Mouse (Mus musculus): ENCODE measurements around the gene Gm10974. TPM values are rescaled to one million over a fixed set of nuclear protein-coding genes. Genes with fewer than 3 reads are reported as not detected.

Gene Gm10974
- polyA plus RNA-seq, 1 experiment from 2014 or later, result not detected

DNA sequence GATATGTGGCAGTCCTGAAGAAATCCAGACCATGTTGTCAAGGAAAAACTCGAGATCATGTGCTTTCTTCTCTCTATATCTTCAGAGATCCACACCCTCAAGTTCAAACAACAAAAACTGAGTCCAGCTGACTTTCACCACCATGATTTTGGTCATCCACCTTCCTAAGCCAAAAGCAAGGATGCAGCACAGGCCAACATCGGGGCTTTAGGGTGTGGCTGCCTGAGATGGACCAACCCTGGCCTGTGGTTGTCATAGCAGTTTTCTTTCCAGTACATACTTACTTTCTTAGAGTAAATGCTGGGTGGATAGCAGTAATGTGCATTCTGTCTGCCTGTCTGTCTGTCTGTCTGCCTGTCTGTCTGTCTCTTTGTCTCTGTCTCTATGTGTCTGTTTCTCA is 294 bp upstream of the Gm10974 start:
- Histone ChIP-seq H3K36me3 (peaks cover 5% of the 10 kb centered on the region; the same call in 1 of the 2 replicates), H3K27me3 (replicated peaks) (no peaks in the 10 kb centered on the region), H3K4me1 (replicated peaks) (peaks cover 12% of the 10 kb centered on the region; the same call in 1 of the 2 replicates), H3K27ac (0 out of 2 replicates have a peak overlapping the region, but pooled peaks have one; percentile 36), H3K4me2 (replicated peaks) (no peak overlapping the region), H3K9ac (no peak overlapping the region), H3K9me3 (peaks cover 7% of the 10 kb centered on the region; the same call in 1 of the 2 replicates), H3K4me3 (replicated peaks) (no peak overlapping the region)
- WGBS, result 63% methylated on average over 2 of the region's 2 CpGs
- ATAC-seq, result no peak

DNA sequence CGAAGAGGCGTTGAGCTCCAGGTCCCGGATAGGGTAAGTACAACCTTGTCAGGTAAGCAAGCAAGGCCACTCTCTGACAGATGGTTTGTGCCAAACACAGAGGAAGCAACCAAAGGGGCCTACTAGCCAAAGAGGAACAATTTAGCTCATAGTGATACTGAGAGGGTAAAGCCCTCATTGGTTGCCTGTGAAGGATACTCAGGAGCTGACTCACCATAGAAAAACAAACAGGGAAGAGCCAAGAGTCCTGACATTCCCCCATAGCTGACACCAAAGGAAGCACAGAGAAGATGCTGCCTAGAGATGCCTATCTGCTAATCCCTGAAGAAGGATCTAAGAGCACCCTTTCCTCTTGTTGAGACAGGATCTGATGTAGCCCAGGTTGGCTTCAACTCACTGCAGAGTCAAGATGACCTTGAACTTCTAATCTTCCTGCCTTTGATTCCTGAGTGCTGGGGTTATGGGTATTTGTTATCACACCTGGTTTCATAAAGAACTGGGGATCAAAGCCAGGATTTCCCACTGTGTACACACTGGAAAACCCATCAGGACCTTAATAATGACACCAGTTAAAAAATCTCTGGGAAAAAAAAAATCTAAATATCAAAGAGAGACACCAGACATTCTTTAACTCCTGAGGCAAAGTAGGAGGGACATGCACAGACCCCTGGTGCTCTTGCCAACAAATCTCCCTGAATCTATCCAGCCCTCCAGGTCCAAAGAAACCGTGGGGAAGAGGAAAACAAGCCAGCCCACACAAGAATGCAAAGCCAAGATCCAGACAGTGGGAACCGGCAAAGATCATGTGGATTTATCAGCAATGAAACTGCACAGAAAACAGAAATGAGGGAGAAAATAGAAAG is 3.6 kb downstream of the Gm10974 start:
- Histone ChIP-seq H3K4me2 (replicated peaks) (no peak overlapping the region), H3K9me3 (no peaks in the 10 kb centered on the region), H3K27ac (no peak overlapping the region), H3K27me3 (replicated peaks) (no peaks in the 10 kb centered on the region), H3K36me3 (no peaks in the 10 kb centered on the region), H3K4me3 (replicated peaks) (no peak overlapping the region), H3K4me1 (replicated peaks) (peaks cover 12% of the 10 kb centered on the region; the same call in 1 of the 2 replicates), H3K9ac (no peak overlapping the region)
- WGBS, result 68% methylated on average over 5 of the region's 5 CpGs
- ATAC-seq, result no peak

DNA sequence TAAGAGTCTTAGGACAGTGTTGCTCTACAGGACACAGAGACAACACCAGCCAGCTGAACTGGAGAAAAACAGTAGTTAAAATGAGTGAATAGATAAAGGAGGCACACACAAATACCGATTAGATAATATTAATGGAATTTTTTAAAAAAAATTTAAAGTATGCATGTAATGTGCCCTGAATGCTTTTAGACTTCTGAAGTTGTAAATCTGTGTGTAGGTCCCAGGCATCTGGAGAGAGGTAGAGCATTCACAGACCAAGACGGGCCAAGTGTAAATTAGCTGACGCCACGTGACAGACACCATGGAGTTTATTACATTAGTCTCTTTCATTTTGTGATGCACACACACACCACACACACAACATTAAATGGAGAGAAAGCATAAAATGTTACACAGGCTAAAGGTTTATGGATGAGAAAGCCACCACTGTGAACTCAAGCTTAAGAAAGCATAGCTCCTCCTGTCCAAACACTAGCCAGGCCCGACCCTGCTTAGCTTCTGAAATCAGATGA is 4.3 kb downstream of the Gm10974 start:
- Histone ChIP-seq H3K9ac (no peak overlapping the region), H3K27me3 (replicated peaks) (no peaks in the 10 kb centered on the region), H3K36me3 (no peaks in the 10 kb centered on the region), H3K4me2 (replicated peaks) (no peak overlapping the region), H3K27ac (peak overlapping the region; percentile 48; the same call in 1 of the 2 replicates), H3K4me3 (replicated peaks) (no peak overlapping the region), H3K4me1 (replicated peaks) (peaks cover 12% of the 10 kb centered on the region; the same call in 1 of the 2 replicates), H3K9me3 (no peaks in the 10 kb centered on the region)
- 55% methylated on average over 5 of the region's 5 CpGs for WGBS
- no peak for ATAC-seq

DNA sequence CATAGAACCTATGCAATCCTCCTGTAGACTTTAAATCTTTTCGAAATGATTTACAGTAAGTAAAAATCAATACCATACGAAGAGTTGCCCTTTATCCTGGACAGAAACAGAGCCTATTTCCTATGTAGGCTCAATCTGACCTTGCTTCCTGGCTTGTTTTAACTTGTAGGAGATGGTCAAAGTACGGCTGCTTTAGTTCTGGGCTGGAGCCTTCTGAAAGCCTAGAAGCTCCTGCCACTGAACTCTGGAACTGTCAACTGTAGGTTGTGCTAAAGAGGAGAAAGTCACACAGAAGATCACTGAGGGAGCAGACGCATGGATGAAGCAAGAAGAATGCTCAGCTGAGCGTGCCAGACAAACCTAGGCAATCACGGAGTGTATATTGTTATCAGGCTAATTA is 5.3 kb downstream of the Gm10974 start:
- H3K4me3 ChIP-seq (replicated peaks), result no peak overlapping the region
- H3K9ac ChIP-seq, result no peak overlapping the region
- H3K36me3 ChIP-seq, result no peaks in the 10 kb centered on the region
- no peaks in the 10 kb centered on the region for H3K27me3 ChIP-seq (replicated peaks)
- peaks cover 12% of the 10 kb centered on the region; the same call in 1 of the 2 replicates for H3K4me1 ChIP-seq (replicated peaks)
- H3K4me2 ChIP-seq (replicated peaks), result no peak overlapping the region
- peak; percentile 77 for ATAC-seq
- 70% methylated on average over 6 of the region's 6 CpGs for WGBS
- H3K27ac ChIP-seq, result 0 out of 2 replicates have a peak overlapping the region, but pooled peaks have one; percentile 40
- H3K9me3 ChIP-seq, result no peaks in the 10 kb centered on the region

DNA sequence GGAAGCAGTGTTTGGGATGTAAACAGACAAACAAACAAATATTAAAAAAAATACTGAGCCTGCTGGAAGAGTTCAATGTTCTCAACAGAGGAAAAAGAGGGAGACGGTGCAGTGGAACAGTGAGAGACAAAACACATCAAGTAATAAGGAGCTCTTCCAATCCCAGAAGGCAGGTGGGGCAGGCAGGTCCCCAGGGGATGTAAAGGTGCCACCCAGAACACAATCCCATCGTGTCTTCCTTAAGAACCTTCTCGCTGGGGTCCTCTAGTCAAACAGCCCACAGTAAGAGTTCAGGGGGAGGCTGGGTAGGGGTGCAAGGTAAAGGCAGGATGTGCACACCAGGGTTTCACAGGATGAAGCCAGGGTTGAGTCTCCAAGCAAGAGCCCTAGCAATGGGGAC is 7.7 kb downstream of the Gm10974 start:
- H3K4me1 ChIP-seq (replicated peaks), result peaks cover 19% of the 10 kb centered on the region; the same call in 1 of the 2 replicates
- ATAC-seq, result no peak
- H3K4me3 ChIP-seq (replicated peaks), result no peak overlapping the region
- no peaks in the 10 kb centered on the region for H3K9me3 ChIP-seq
- H3K27ac ChIP-seq, result no peak overlapping the region
- 89% methylated on average over 3 of the region's 3 CpGs for WGBS
- H3K4me2 ChIP-seq (replicated peaks), result no peak overlapping the region
- no peaks in the 10 kb centered on the region for H3K36me3 ChIP-seq
- no peaks in the 10 kb centered on the region for H3K27me3 ChIP-seq (replicated peaks)
- H3K9ac ChIP-seq, result no peak overlapping the region

DNA sequence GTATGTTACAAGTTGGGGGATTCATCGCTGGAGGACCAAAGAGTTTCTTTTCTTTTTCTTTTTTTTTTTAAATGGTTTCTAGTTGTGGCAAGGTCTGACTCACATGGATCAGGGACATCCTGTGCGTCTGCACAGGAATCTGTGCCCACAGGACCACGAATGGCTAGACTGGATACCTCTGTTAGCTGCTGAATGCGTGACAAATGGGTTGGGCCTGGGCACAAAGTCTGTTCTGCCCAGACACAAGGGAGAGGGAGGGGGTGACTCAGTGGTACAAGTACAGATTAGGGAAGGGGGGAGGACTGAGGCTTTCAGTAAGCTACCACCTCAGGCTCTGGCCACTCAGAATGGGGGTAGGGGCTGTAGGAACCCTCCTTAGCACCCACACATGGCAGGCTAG is 10.0 kb downstream of the Gm10974 start:
- 89% methylated on average over 4 of the region's 4 CpGs for WGBS
- Histone ChIP-seq H3K27ac (no peak overlapping the region), H3K36me3 (peaks cover 2% of the 10 kb centered on the region; the same call in 1 of the 2 replicates), H3K4me2 (replicated peaks) (no peak overlapping the region), H3K9ac (no peak overlapping the region), H3K4me3 (replicated peaks) (no peak overlapping the region), H3K27me3 (replicated peaks) (no peaks in the 10 kb centered on the region), H3K4me1 (replicated peaks) (0 out of 2 replicates have a peak, but pooled peaks cover 10% of the 10 kb centered on the region), H3K9me3 (no peaks in the 10 kb centered on the region)
- ATAC-seq, result no peak

DNA sequence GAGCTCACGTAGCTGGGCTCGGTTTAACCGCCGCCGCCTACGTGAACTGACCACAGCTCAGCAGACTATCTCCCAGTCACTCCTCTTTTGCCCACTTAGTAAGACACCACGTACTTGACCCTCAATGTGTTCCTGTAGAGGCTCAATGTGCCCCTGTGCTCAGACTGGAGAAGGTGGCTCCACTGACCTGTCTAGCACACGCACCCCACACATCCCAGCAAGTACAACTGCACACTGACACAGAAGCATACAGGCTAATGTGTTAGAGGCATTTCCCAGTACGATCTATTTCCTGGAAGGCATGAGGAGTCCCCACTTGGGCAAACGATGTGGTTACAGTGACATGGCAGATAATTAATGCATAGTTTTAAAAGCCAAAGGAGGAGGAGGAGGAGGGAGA is 10.9 kb downstream of the Gm10974 start:
- Histone ChIP-seq H3K27me3 (replicated peaks) (no peaks in the 10 kb centered on the region), H3K9me3 (no peaks in the 10 kb centered on the region), H3K27ac (no peak overlapping the region), H3K4me1 (replicated peaks) (0 out of 2 replicates have a peak, but pooled peaks cover 10% of the 10 kb centered on the region), H3K36me3 (peaks cover 3% of the 10 kb centered on the region; the same call in 1 of the 2 replicates), H3K4me2 (replicated peaks) (no peak overlapping the region), H3K4me3 (replicated peaks) (no peak overlapping the region), H3K9ac (no peak overlapping the region)
- peak; percentile 71 for ATAC-seq
- 74% methylated on average over 10 of the region's 10 CpGs for WGBS

DNA sequence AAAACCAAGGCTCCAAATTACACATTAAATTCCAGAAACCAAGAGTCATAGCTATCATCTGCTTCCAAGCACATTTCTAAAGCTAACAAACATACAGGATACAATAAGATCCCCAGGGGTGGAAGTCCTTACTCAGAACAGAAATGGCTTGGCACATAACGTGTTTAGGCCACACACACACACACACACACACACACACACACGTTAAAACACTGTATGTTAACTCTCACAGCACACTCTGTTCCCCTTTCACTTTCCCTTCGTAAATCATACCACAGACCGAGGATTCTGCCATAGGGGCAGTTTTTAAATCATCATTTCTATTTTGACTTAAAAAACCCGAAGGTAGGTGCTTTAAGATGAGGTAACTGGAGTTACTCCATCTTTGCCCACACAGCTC is 18.5 kb downstream of the Gm10974 start:
- H3K4me1 ChIP-seq (replicated peaks), result peaks cover 17% of the 10 kb centered on the region; the same call in 1 of the 2 replicates
- WGBS, result 47% methylated on average over 5 of the region's 5 CpGs
- peaks cover 3% of the 10 kb centered on the region; the same call in 1 of the 2 replicates for H3K36me3 ChIP-seq
- no peaks in the 10 kb centered on the region for H3K27me3 ChIP-seq (replicated peaks)
- no peak overlapping the region for H3K4me3 ChIP-seq (replicated peaks)
- no peak overlapping the region for H3K9ac ChIP-seq
- ATAC-seq, result no peak
- H3K27ac ChIP-seq, result peak overlapping the region; percentile 11; the same call in 1 of the 2 replicates
- no peaks in the 10 kb centered on the region for H3K9me3 ChIP-seq
- H3K4me2 ChIP-seq (replicated peaks), result peak overlapping the region; percentile 4; the same call in 1 of the 2 replicates

DNA sequence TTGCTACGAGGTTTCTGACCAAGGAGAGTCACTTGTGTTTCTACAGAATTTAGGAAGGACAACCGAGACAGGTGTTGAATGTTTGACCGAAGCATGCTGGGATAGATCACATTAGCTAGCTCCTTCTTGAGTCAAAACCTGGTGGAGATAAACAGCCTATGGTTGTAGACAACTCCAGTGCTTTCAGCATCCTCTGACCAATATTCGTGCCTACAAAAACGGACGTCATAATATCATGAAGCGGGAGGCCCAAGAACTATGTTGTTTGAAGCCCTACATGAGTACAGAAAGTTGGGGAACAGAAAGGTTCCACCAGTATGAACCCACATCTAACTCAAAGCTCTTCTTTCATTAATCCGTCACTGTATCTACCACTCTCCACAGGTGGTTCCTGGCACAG is 19.2 kb downstream of the Gm10974 start:
- no peak overlapping the region for H3K4me2 ChIP-seq (replicated peaks)
- no peak overlapping the region for H3K9ac ChIP-seq
- H3K36me3 ChIP-seq, result peaks cover 3% of the 10 kb centered on the region; the same call in 1 of the 2 replicates
- H3K27ac ChIP-seq, result no peak overlapping the region
- no peak overlapping the region for H3K4me3 ChIP-seq (replicated peaks)
- H3K9me3 ChIP-seq, result no peaks in the 10 kb centered on the region
- no peaks in the 10 kb centered on the region for H3K27me3 ChIP-seq (replicated peaks)
- H3K4me1 ChIP-seq (replicated peaks), result peaks cover 17% of the 10 kb centered on the region; the same call in 1 of the 2 replicates
- no peak for ATAC-seq
- WGBS, result 88% methylated on average over 8 of the region's 8 CpGs

DNA sequence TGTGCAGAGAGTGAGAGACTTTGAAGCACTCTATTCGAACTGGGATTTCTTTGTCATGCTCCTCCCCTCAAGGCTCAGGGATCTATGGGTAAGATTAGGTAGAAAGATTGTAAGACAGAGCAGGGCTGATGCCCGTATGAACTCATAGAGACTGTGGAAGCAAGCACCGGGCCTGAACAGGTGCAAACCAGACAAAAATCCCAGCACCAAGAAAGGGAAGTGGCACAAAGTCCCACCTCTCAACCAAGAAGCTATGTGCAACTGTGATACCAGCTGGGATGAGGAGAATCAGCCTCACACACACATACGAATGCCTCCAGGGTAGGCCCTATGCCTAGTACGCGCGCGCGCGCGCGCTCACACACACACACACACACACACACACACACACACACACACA is 20.1 kb downstream of the Gm10974 start:
- WGBS, result 96% methylated on average over 12 of the region's 12 CpGs
- Histone ChIP-seq H3K27ac (no peak overlapping the region), H3K36me3 (peaks cover under 1% of the 10 kb centered on the region; the same call in 1 of the 2 replicates), H3K4me3 (replicated peaks) (no peak overlapping the region), H3K9ac (no peak overlapping the region), H3K27me3 (replicated peaks) (no peaks in the 10 kb centered on the region), H3K9me3 (no peaks in the 10 kb centered on the region), H3K4me1 (replicated peaks) (peaks cover 17% of the 10 kb centered on the region; the same call in 1 of the 2 replicates), H3K4me2 (replicated peaks) (no peak overlapping the region)
- ATAC-seq, result no peak

DNA sequence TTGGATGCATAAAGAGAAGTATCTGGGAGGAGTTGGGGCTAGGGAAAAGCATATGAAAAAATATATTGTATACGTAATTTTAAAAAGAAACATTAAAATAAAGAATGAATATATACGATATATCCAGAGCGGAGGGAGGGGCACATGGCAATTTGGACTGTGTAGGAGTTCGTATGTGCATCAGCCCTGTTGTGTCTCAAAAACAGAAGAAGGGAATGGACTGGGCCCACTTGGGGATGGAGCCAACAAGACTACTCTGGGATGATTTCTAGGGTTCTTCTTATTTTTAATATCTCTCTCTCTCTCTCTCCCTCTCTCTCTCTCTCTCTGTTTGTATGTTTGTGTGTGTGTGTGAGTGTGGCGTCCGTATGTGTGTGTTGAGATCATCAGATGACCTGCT is 20.7 kb downstream of the Gm10974 start:
- Histone ChIP-seq H3K9ac (no peak overlapping the region), H3K27ac (no peak overlapping the region), H3K4me2 (replicated peaks) (no peak overlapping the region), H3K36me3 (no peaks in the 10 kb centered on the region), H3K4me1 (replicated peaks) (peaks cover 17% of the 10 kb centered on the region; the same call in 1 of the 2 replicates), H3K9me3 (no peaks in the 10 kb centered on the region), H3K4me3 (replicated peaks) (no peak overlapping the region), H3K27me3 (replicated peaks) (no peaks in the 10 kb centered on the region)
- no peak for ATAC-seq
- 91% methylated on average over 6 of the region's 6 CpGs for WGBS

DNA sequence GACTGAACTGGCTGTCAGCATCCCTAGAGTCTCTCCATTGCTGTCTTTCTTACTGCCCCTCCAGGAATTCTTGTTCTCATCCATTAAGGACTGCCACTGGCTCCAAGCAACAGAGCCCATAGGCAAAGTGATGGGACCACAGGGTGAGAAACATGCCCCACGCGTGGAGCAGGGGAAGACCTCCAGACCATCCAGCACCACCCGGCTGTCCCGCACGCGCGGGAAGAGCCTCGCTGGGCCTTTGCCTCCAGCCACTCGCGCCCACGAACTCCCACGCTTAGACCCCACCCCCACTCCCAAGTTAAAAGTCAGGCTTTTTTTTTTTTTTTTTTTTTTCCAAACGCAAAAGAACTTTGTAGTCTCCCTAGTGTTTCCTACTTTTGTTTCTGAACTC is 21.7 kb downstream of the Gm10974 start:
- WGBS, result under 1% methylated on average over 13 of the region's 13 CpGs
- Histone ChIP-seq H3K27ac (peak overlapping the region; percentile 86; the same call in 1 of the 2 replicates), H3K9ac (peak overlapping the region; percentile 94), H3K4me2 (replicated peaks) (peak overlapping the region; percentile 90), H3K4me3 (replicated peaks) (peak overlapping the region; percentile 80), H3K27me3 (replicated peaks) (no peaks in the 10 kb centered on the region), H3K9me3 (no peaks in the 10 kb centered on the region), H3K4me1 (replicated peaks) (peaks cover 17% of the 10 kb centered on the region; the same call in 1 of the 2 replicates), H3K36me3 (no peaks in the 10 kb centered on the region)
- 0 out of 2 replicates have a peak, but pooled peaks have one; percentile 9 for ATAC-seq

Measured in intestine, embryonic 15.5 days (tissue).